In the genomic region with DNA sequence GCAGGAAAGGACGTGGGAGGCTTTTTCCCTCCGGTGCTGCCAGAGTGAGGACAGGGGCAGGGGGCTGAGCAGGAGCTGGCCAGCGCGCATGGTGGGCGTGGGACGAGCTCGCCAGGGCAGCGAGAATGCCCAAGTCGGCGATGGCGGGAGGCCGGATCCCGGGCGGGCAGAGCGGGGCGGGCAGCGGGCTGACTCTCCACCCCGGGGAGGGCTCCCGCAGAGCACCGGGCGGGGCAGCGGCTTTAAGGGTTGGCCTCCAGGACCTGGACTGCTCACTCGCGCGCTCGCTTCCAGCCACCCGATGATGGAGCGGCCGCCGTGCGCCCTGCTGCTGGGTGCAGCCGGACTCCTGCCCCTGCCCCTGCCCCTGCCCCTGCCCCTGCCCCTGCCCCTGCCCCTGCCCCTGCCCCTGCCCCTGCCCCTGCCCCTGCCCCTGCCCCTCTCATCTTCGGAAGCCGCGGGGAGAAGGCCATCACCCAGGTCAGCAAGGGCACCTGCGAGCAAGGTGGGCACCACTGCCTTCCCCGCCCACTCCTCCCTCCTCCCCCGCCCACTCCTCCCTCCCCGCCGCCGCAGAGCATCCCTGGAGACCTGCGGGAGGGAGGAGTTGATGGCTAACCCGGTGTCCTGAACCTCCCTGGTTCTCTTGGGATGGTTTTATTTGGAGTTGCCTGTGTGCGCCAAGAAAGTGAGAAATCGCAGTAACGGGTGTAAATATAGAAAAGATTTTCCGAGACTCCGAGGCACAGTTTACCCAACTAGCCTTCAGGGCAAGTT, we compare ENCODE assay signal across 8 mouse cellular contexts. TPM values are rescaled to one million over a fixed set of nuclear protein-coding genes. Genes with fewer than 3 reads are reported as not detected.
DNase-seq lines count a peak whose midpoint lies in the region; ATAC-seq and TF ChIP-seq lines count a peak whose summit lies in the region.

No protein-coding gene starts in this region.

- H3K27me3 ChIP-seq in Patski = no peaks in the 10 kb centered on the region
- H3K27me3 ChIP-seq in embryonic facial prominence, embryonic 14.5 days (replicated peaks; ENCODE audit: control insufficient read depth, insufficient read depth, low read length) = no peaks in the 10 kb centered on the region; the same call in 1 of the 2 replicates
- no peaks in the 10 kb centered on the region for H3K27me3 ChIP-seq in heart, embryonic 14.5 days (ENCODE audit: control insufficient read depth, insufficient read depth, low read length)
- H3K27me3 ChIP-seq in kidney, embryonic 15.5 days = no peaks in the 10 kb centered on the region
- H3K27me3 ChIP-seq in stomach, embryonic 14.5 days (ENCODE audit: control insufficient read depth, insufficient read depth, low read length) = no peaks in the 10 kb centered on the region

- intact Hi-C loops in left cerebral cortex, postnatal 14 days (cut with DNase I) = no loop called here

- DNase-seq in Patski (ENCODE audit: low read depth, low spot score) (no peak), MN1 (ENCODE audit: low spot score) (no peak)
- no peak for DNase-seq in embryonic facial prominence, embryonic 14.5 days (ENCODE audit: low spot score)
- peak; percentile 69 for DNase-seq in lung, postnatal 10 days
- DNase-seq in left cerebral cortex, postnatal 14 days (ENCODE audit: low spot score in 2 of 2) = no peak

- ATAC-seq in Patski = peak; percentile 32
- no peak for ATAC-seq in embryonic facial prominence, embryonic 14.5 days (ENCODE audit: low read depth)
- no peak for ATAC-seq in heart, embryonic 14.5 days (ENCODE audit: insufficient number of reproducible peaks, insufficient read depth, low FRiP score, low read depth)
- peak; percentile 81 for ATAC-seq in kidney, embryonic 15.5 days (replicated peaks; ENCODE audit: low FRiP score)
- ATAC-seq in stomach, embryonic 14.5 days (ENCODE audit: insufficient number of reproducible peaks, insufficient read depth, low FRiP score, low read depth) = peak; percentile 26; the same call in 1 of the 2 replicates

- no peaks in the 10 kb centered on the region for H3K36me3 ChIP-seq in embryonic facial prominence, embryonic 14.5 days (ENCODE audit: control insufficient read depth, insufficient read depth, low read length)
- no peaks in the 10 kb centered on the region for H3K36me3 ChIP-seq in heart, embryonic 14.5 days (ENCODE audit: control insufficient read depth, insufficient read depth, low read length)
- no peaks in the 10 kb centered on the region for H3K36me3 ChIP-seq in kidney, embryonic 15.5 days
- no peaks in the 10 kb centered on the region for H3K36me3 ChIP-seq in stomach, embryonic 14.5 days (ENCODE audit: control insufficient read depth, insufficient read depth, low read length)

- POLR2A ChIA-PET in Patski (lab: Charles Lee) = no interaction called here

- H3K9ac ChIP-seq in embryonic facial prominence, embryonic 14.5 days (ENCODE audit: low read depth, low read length) = peak overlapping the region; percentile 26; the same call in 1 of the 2 replicates
- peak overlapping the region; percentile 9; the same call in 1 of the 2 replicates for H3K9ac ChIP-seq in heart, embryonic 14.5 days (ENCODE audit: low read length)
- H3K9ac ChIP-seq in kidney, embryonic 15.5 days = peak overlapping the region; percentile 40
- H3K9ac ChIP-seq in stomach, embryonic 14.5 days (replicated peaks; ENCODE audit: low read depth, low read length) = no peak overlapping the region; the same call in 1 of the 2 replicates

- H3K4me2 ChIP-seq in embryonic facial prominence, embryonic 14.5 days (ENCODE audit: low read depth, low read length) = peak overlapping the region; percentile 57
- H3K4me2 ChIP-seq in heart, embryonic 14.5 days (ENCODE audit: low read length) = peak overlapping the region; percentile 69
- peak overlapping the region; percentile 72 for H3K4me2 ChIP-seq in kidney, embryonic 15.5 days
- peak overlapping the region; percentile 68 for H3K4me2 ChIP-seq in stomach, embryonic 14.5 days (replicated peaks; ENCODE audit: low read depth, low read length)

- H3K4me3 ChIP-seq in embryonic facial prominence, embryonic 14.5 days (ENCODE audit: low read depth, low read length) = peak overlapping the region; percentile 30
- H3K4me3 ChIP-seq in heart, embryonic 14.5 days (ENCODE audit: control insufficient read depth in 1 of 2, insufficient read depth in 1 of 2, low read depth in 1 of 2, low read length in 2 of 2) = peak overlapping the region; percentile 34 to 36
- H3K4me3 ChIP-seq in kidney, embryonic 15.5 days (replicated peaks) = peak overlapping the region; percentile 45
- peak overlapping the region; percentile 34 for H3K4me3 ChIP-seq in stomach, embryonic 14.5 days (ENCODE audit: low read depth, low read length)

- peaks cover 26% of the 10 kb centered on the region for H3K9me3 ChIP-seq in embryonic facial prominence, embryonic 14.5 days (ENCODE audit: control insufficient read depth, low read length)
- H3K9me3 ChIP-seq in heart, embryonic 14.5 days (ENCODE audit: control insufficient read depth, low read length) = peaks cover 18% of the 10 kb centered on the region
- H3K9me3 ChIP-seq in kidney, embryonic 15.5 days (replicated peaks) = peaks cover 11% of the 10 kb centered on the region
- H3K9me3 ChIP-seq in stomach, embryonic 14.5 days (ENCODE audit: control insufficient read depth, low read depth, low read length) = peaks cover 17% of the 10 kb centered on the region

- CTCF ChIA-PET in Patski (lab: Charles Lee) = no interaction called here

- no peak overlapping the region for H3K27ac ChIP-seq in embryonic facial prominence, embryonic 14.5 days (replicated peaks; ENCODE audit: low read depth, low read length)
- no peak overlapping the region for H3K27ac ChIP-seq in heart, embryonic 14.5 days (replicated peaks in 1 of 2; ENCODE audit: control insufficient read depth in 1 of 2, insufficient read depth in 1 of 2, low read depth in 2 of 2, low read length in 2 of 2)
- peak overlapping the region; percentile 54 for H3K27ac ChIP-seq in kidney, embryonic 15.5 days
- H3K27ac ChIP-seq in stomach, embryonic 14.5 days (ENCODE audit: low read length) = no peak overlapping the region

- WGBS in embryonic facial prominence, embryonic 14.5 days = 29% methylated on average over 8 of the region's 48 CpGs
- 5% methylated on average over 37 of the region's 48 CpGs for WGBS in heart, embryonic 14.5 days
- 6% methylated on average over 31 of the region's 48 CpGs for WGBS in kidney, embryonic 15.5 days
- 5% methylated on average over 44 of the region's 48 CpGs for WGBS in stomach, embryonic 14.5 days

- in situ Hi-C loops in Patski (cut with MboI; ENCODE audit: low pct_unique_long_range_greater_than_20kb) = no loop called here

- no peaks in the 10 kb centered on the region for H3K4me1 ChIP-seq in embryonic facial prominence, embryonic 14.5 days (ENCODE audit: control insufficient read depth, insufficient read depth, low read length)
- H3K4me1 ChIP-seq in heart, embryonic 14.5 days (ENCODE audit: control insufficient read depth in 2 of 2, insufficient read depth in 2 of 2, low read length in 2 of 2) = no peaks in the 10 kb centered on the region
- no peaks in the 10 kb centered on the region for H3K4me1 ChIP-seq in kidney, embryonic 15.5 days
- H3K4me1 ChIP-seq in stomach, embryonic 14.5 days (ENCODE audit: control insufficient read depth, insufficient read depth, low read length) = no peaks in the 10 kb centered on the region

- no peak for TF ChIP-seq CTCF in Patski (IDR thresholded peaks at IDR 0.05)

RNA-seq across cellular contexts. Expression of a gene that starts 45.9 kb away (rescaled TPM):
- not detected for polyA plus RNA-seq in Patski (2021)
- polyA plus RNA-seq in embryonic facial prominence, embryonic 14.5 days (2014; fragmentation: Nextera tagmentation; extraction: Ambion mirVana) = not detected in 2 replicates
- not detected in 2 replicates for polyA plus RNA-seq in heart, embryonic 14.5 days (2014; fragmentation: Nextera tagmentation; extraction: Ambion mirVana)
- polyA plus RNA-seq in kidney, embryonic 15.5 days (2015; fragmentation: Nextera tagmentation; extraction: Ambion mirVana) = not detected in 2 replicates
- polyA plus RNA-seq in stomach, embryonic 14.5 days (2014; fragmentation: Nextera tagmentation; extraction: Ambion mirVana) = not detected in 2 replicates
- total RNA-seq in left cerebral cortex, postnatal 14 days (2021) = not detected

Comparison
In these comparisons a context has a peak if more than half of its experiments do, and no peak if none do; other contexts are left out.
1. ATAC-seq: peak in Patski (single experiment), kidney, embryonic 15.5 days (single experiment) and stomach, embryonic 14.5 days (single experiment); none in embryonic facial prominence, embryonic 14.5 days (single experiment) and heart, embryonic 14.5 days (single experiment).
2. Peak in every context shown above with its lines, with median percentiles within 50 percentile points of each other: H3K4me2 ChIP-seq and H3K4me3 ChIP-seq.